Mouse (Mus musculus) heart, embryonic 16.5 days (tissue): ENCODE results near the gene Atp5j. TPM values are rescaled to one million over a fixed set of nuclear protein-coding genes. Genes with fewer than 3 reads are reported as not detected.

Experiments used
- ATAC-seq: fragments of 200-750 bp; cut with Nextera tagmentation; replicated peaks from 2 replicates; pipeline ENCODE4 v1.8.0; 2017; ENCODE audit warnings: moderate number of reproducible peaks; ENCODE audit not compliant: insufficient read depth, low FRiP score; ENCODE audit errors: extremely low read depth
- H3K27ac ChIP-seq: fragments of 300-500 bp; sonication (generic); 2 replicates; pipeline ENCODE4 v1.5.1; 2014; ENCODE audit warnings: mild to moderate bottlenecking, low read length, control low read depth, moderate library complexity
- H3K27me3 ChIP-seq: fragments of 300-500 bp; sonication (generic); 2 replicates; pipeline ENCODE4 v1.6.1; 2014; ENCODE audit warnings: low read length, mixed read lengths; ENCODE audit not compliant: control insufficient read depth, insufficient read depth
- H3K36me3 ChIP-seq: fragments of 300-500 bp; sonication (generic); 2 replicates; pipeline ENCODE4 v1.6.1; 2014; ENCODE audit not compliant: control insufficient read depth, insufficient read depth
- H3K4me1 ChIP-seq: fragments of 300-500 bp; sonication (generic); 2 replicates; pipeline ENCODE4 v1.6.1; 2014; ENCODE audit warnings: low read length, mixed read lengths; ENCODE audit not compliant: control insufficient read depth, insufficient read depth
- H3K4me2 ChIP-seq: fragments of 300-500 bp; sonication (generic); 2 replicates; pipeline ENCODE4 v1.6.1; 2014; ENCODE audit warnings: low read depth, mild to moderate bottlenecking, control low read depth, low read length
- H3K4me3 ChIP-seq: fragments of 300-500 bp; sonication (generic); 2 replicates; pipeline ENCODE4 v1.5.1; 2014; ENCODE audit warnings: mild to moderate bottlenecking, control low read depth, low read length
- H3K9ac ChIP-seq: fragments of 300-500 bp; sonication (generic); 2 replicates; pipeline ENCODE4 v1.6.1; 2014; ENCODE audit warnings: low read length, control low read depth
- H3K9me3 ChIP-seq: fragments of 300-500 bp; sonication (generic); replicated peaks from 2 replicates; pipeline ENCODE4 v1.6.1; 2016; ENCODE audit warnings: low read length; ENCODE audit not compliant: control insufficient read depth
- WGBS: fragments of 180-500 bp; shearing (Covaris S2); extraction: QIAGEN DNeasy Blood & Tissue Kit; methylation state at CpG from one replicate; pipeline ENCODE4 v1.1.7; 2014; 5-methylcytosine and 5-hydroxymethylcytosine counted together
- polyA plus RNA-seq: library from polyadenylated mRNA; unstranded; fragments of >200 nt; fragmentation: Nextera tagmentation; extraction: Ambion mirVana; gene quantifications from 2 replicates; pipeline ENCODE4 v1.2.1, GENCODE M21; 2015

Atp5j gene
- polyA plus RNA-seq, 1 experiment from 2014 or later: 1,680 TPM

DNA sequence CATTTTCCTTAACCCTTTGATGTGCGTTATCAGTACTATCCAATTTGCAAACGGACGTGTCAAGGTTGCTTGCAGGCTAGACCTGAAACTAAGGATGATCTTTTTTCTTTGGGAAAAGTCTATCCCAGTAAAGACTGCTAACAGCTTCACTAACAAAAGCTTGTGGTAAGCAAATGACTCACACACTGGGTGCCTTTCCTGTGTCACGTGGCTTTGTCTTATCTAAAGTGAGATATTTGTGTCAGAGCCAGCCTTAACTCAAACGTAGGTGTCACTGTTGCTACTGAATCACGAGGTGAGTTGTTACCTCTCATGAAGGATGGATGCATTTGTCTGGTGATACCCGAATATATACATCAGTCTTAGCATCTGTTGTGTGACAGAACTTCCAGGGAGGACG lies 29.2 kb upstream of the Atp5j start:
- Histone ChIP-seq H3K9me3 (no peaks in the 10 kb centered on the region), H3K4me2 (no peak overlapping the region), H3K9ac (no peak overlapping the region), H3K27ac (no peak overlapping the region), H3K36me3 (peaks cover 21% of the 10 kb centered on the region), H3K27me3 (no peaks in the 10 kb centered on the region), H3K4me3 (no peak overlapping the region), H3K4me1 (no peaks in the 10 kb centered on the region)
- 66% methylated on average over 8 of the region's 8 CpGs for WGBS
- no peak for ATAC-seq

GRCm38 (mm10) chr16:84853492-84853891 lies 18.1 kb upstream of the Atp5j start:
- 93% methylated on average over 6 of the region's 6 CpGs for WGBS
- Histone ChIP-seq H3K27ac (no peak overlapping the region), H3K4me2 (no peak overlapping the region), H3K9ac (no peak overlapping the region), H3K36me3 (peaks cover 52% of the 10 kb centered on the region), H3K27me3 (no peaks in the 10 kb centered on the region), H3K4me1 (no peaks in the 10 kb centered on the region), H3K4me3 (no peak overlapping the region), H3K9me3 (no peaks in the 10 kb centered on the region)
- no peak for ATAC-seq

GRCm38 (mm10) chr16:84838576-84838975 lies 3.2 kb upstream of the Atp5j start:
- no peak overlapping the region for H3K4me3 ChIP-seq
- H3K27ac ChIP-seq: no peak overlapping the region
- H3K36me3 ChIP-seq: peaks cover 9% of the 10 kb centered on the region
- peaks cover 17% of the 10 kb centered on the region for H3K4me1 ChIP-seq
- H3K4me2 ChIP-seq: no peak overlapping the region
- no peak for ATAC-seq
- H3K9ac ChIP-seq: no peak overlapping the region
- 77% methylated on average over 2 of the region's 2 CpGs for WGBS
- H3K27me3 ChIP-seq: no peaks in the 10 kb centered on the region
- no peaks in the 10 kb centered on the region for H3K9me3 ChIP-seq

DNA sequence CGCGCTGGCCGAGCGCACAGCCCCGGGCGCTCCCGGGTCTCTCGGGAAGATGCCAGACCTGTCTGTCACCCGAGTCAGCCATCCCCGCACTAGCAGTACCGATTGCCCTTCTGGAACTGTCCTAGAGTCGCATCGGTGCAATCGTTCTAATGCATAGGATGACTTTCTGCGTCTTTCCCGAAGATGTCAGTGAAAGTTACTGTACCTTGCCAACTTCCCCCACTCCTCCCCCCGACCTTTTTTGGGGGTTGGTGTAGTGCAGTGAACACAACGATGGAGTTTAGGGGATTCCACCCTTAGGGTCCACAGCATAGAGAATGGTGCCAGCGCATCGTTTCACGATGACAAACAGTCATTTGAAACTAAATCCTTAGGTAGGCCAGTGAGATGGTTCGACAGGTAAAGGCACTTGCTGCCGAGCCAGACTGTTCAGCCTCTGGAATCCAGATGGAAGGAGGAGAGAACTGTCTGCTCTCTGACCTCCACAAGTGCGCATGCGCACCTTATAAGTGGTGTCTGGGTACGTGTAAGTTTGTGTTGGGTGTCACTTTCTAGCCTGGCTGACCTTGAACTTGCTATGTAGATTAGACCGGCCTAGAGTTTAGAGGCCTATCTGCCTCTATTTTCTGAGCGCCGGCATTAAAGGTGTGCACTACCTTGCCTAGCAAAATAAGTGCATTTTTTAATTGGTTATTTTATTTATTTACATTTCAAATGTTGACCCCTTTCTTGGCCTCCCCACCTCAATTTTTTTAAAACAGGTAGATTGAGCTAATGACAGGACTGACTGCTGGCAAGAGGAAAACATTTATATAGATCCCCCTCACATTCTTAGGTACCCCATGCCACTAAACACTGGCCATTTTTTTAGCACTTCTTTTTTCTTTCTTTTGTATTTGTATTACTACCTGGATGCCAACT lies 658 bp upstream of the Atp5j start:
- WGBS: 4% methylated on average over 29 of the region's 29 CpGs
- Histone ChIP-seq H3K27me3 (no peaks in the 10 kb centered on the region), H3K36me3 (peaks cover 22% of the 10 kb centered on the region), H3K27ac (peak overlapping the region; percentile 100), H3K4me1 (peaks cover 34% of the 10 kb centered on the region), H3K4me3 (peak overlapping the region; percentile 99), H3K9ac (peak overlapping the region; percentile 100), H3K9me3 (no peaks in the 10 kb centered on the region), H3K4me2 (peak overlapping the region; percentile 89)
- peak; percentile 28 for ATAC-seq

GRCm38 (mm10) chr16:84834745-84835440 lies 532 bp downstream of the Atp5j start, which contains the start of gene Gabpa:
Gene Gabpa, plus strand, starts transcription at chr16:84834925.
- H3K4me2 ChIP-seq: peak within 1 kb of the TSS; percentile 89
- under 1% methylated on average over 52 of the region's 52 CpGs for WGBS
- peak; percentile 91 for ATAC-seq
- H3K27me3 ChIP-seq: no peaks in the 10 kb centered on the region
- H3K9ac ChIP-seq: peak within 1 kb of the TSS; percentile 100
- peak within 1 kb of the TSS; percentile 99 for H3K4me3 ChIP-seq
- H3K4me1 ChIP-seq: peaks cover 34% of the 10 kb centered on the region
- H3K27ac ChIP-seq: peak within 1 kb of the TSS; percentile 100
- no peaks in the 10 kb centered on the region for H3K9me3 ChIP-seq
- H3K36me3 ChIP-seq: peaks cover 29% of the 10 kb centered on the region

DNA sequence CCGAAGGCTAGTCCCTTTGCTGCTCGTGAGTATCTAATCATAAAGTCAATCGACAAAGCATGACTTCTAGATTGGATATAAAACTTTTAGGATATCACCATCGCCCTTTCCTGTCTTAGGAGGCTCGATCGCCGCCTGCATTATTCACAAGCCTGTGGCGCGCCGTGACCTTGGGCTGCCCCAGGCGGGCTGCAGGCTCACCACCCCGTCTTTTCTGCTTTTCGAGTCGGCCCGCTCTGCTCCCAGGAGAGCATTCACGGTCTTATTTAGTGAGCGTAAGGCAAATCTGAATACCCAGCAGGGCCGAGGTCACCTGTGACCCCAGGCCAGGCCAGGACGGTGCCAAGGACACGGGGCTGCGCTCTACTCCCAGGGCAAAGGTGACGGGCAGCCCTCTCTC lies 1.1 kb downstream of the Atp5j start:
- Histone ChIP-seq H3K36me3 (peaks cover 31% of the 10 kb centered on the region), H3K27me3 (no peaks in the 10 kb centered on the region), H3K4me2 (peak overlapping the region; percentile 89), H3K4me1 (peaks cover 34% of the 10 kb centered on the region), H3K9ac (peak overlapping the region; percentile 100), H3K9me3 (no peaks in the 10 kb centered on the region), H3K27ac (peak overlapping the region; percentile 100), H3K4me3 (peak overlapping the region; percentile 99)
- WGBS: under 1% methylated on average over 22 of the region's 22 CpGs
- ATAC-seq: no peak

GRCm38 (mm10) chr16:84832736-84833135 lies 2.7 kb downstream of the Atp5j start:
- 87% methylated on average over 5 of the region's 5 CpGs for WGBS
- no peak for ATAC-seq
- H3K36me3 ChIP-seq: peaks cover 40% of the 10 kb centered on the region
- no peaks in the 10 kb centered on the region for H3K9me3 ChIP-seq
- H3K4me2 ChIP-seq: peak overlapping the region; percentile 89
- no peak overlapping the region for H3K9ac ChIP-seq
- 0 out of 2 replicates have a peak overlapping the region, but pooled peaks have one; percentile 12 for H3K4me3 ChIP-seq
- H3K27ac ChIP-seq: no peak overlapping the region
- no peaks in the 10 kb centered on the region for H3K27me3 ChIP-seq
- peaks cover 34% of the 10 kb centered on the region for H3K4me1 ChIP-seq

DNA sequence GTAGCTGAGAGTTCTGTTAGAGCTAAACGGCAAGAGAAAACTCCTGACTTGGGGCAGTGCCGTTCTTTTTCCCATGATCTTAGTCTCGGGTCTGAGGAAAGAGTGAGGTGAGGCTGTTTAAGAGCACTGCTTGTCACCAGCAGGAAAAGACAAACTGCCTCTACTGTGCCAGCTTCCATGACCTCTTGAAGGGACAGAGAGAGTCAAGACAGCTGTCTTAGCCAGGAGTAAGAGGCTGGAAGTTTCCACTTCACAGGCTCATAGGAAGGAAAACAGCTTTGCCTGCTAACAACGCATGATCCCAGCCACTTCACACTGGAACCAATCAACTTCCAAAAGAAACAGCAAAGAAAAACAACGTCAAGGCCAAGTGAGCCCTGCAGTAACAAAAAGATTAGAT lies 3.7 kb downstream of the Atp5j start:
- no peak overlapping the region for H3K9ac ChIP-seq
- peaks cover 49% of the 10 kb centered on the region for H3K36me3 ChIP-seq
- H3K27ac ChIP-seq: peak overlapping the region; percentile 20; the same call in 1 of the 2 replicates
- no peak overlapping the region for H3K4me2 ChIP-seq
- peaks cover 27% of the 10 kb centered on the region for H3K4me1 ChIP-seq
- no peaks in the 10 kb centered on the region for H3K27me3 ChIP-seq
- H3K4me3 ChIP-seq: no peak overlapping the region
- no peaks in the 10 kb centered on the region for H3K9me3 ChIP-seq
- ATAC-seq: no peak
- 77% methylated on average over 5 of the region's 5 CpGs for WGBS

DNA sequence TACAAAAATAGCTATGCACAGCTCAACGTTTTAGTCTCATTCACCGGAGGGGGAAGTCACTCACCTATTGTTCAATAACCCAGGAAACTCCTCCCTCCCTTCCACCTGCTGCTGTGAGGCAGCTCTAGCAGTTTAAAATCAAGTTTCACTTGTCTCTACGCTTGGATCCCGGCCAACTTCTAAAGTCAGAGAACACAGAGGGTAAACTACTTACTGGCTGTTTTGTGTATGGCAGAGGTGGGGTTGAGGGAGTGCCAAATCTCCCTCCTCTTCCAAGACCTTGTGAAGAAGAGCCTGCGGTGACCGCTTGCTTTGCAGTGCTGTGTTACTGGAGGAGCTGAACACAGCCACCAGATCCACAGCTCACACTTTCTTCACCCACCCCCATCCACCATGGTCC lies 10.4 kb downstream of the Atp5j start:
- Histone ChIP-seq H3K9me3 (no peaks in the 10 kb centered on the region), H3K4me1 (peaks cover 7% of the 10 kb centered on the region), H3K36me3 (peaks cover 50% of the 10 kb centered on the region), H3K9ac (no peak overlapping the region), H3K27ac (peak overlapping the region; percentile 54), H3K27me3 (no peaks in the 10 kb centered on the region), H3K4me2 (no peak overlapping the region), H3K4me3 (no peak overlapping the region)
- peak; percentile 54; the same call in 1 of the 2 replicates for ATAC-seq
- 53% methylated on average over 6 of the region's 6 CpGs for WGBS
